Mouse (Mus musculus): ENCODE measurements around the gene Ramac. TPM values are rescaled to one million over a fixed set of nuclear protein-coding genes. Genes with fewer than 3 reads are reported as not detected.
A peak's percentile ranks its signal among the peaks of the same experiment; 100 is the strongest.

Gene Ramac
- 113 and 114 TPM in 2 replicates for polyA plus RNA-seq (2016; fragmentation: Nextera tagmentation; extraction: Ambion mirVana)

DNA sequence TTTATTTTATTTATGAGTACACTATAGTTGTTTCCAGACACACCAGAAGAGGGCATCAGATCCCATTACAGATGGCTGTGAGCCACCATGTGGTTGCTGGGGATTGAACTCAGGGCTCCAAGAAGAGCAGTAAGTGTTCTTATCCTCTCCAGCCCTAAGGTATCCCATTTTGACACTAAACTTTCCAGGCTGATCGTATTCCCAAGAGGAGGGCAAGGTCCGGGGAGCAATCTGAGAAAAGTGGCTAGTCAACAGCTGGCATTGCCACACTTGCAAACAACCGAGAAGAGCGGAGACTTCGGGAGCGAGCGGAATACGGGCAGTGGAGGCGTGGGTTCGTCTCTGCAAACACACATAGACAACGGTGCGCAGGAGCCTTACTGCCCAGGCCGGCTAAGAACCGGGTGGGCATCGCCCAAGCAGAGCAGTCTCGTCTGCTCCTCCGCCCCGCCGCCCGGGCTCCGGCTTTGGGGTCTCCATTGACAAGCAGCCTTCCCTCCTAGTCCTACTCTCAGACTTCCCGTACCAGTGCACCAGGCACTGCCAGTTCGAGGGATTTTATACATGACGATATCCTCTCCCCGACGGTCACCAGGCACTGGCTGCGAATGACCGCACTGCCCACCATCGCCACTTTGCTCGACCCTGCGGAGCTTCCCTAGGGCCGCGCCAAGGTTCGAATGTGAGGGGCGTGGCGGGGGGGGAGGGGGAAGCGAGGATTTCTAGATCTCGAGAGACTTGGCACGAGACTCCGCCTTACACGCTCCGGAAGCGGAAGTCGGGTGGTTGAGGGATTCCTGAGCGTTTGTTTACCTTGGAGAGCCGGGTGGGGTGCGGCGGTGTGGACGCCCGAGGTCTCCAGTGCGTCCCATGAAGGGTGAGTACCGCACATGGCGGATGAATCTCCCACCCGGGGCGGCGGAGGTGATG lies at the start of gene Ramac:
Ramac (plus strand) TSS at position 746 of the 930 bp plus-strand sequence.
- Histone ChIP-seq H3K4me1 (replicated peaks) (peaks cover 9% of the 10 kb centered on the region), H3K27me3 (no peaks in the 10 kb centered on the region), H3K4me3 (replicated peaks) (peak within 1 kb of the TSS; percentile 94), H3K36me3 (no peaks in the 10 kb centered on the region), H3K27ac (peak within 1 kb of the TSS; percentile 87), H3K9me3 (no peaks in the 10 kb centered on the region), H3K9ac (replicated peaks) (peak within 1 kb of the TSS; percentile 84), H3K4me2 (peak within 1 kb of the TSS; percentile 88)
- peak; percentile 95 for ATAC-seq (ENCODE audit: insufficient number of reproducible peaks, insufficient read depth, low FRiP score, low TSS enrichment, low read depth)
- WGBS: under 1% methylated on average over 56 of the region's 56 CpGs

DNA sequence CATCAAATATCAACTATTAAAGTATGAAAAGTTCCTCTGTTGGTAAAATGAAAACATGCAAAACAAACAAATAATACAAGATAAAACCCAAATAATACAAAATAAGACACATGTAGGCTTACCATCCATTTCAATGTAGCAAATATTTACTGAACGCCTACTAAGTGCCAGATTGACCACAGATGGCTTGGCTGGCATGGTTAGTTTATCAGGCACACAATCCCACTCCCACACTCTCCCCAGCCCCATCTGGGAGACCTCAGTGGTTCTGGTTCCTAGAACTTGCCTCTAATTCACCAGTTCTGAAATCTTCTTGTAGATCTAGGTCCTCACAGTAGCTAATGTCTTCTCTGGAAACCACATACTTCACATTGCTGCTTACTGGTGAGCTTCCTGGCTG lies 44.1 kb upstream of the Ramac start:
- Histone ChIP-seq H3K36me3 (no peaks in the 10 kb centered on the region), H3K9me3 (no peaks in the 10 kb centered on the region), H3K27ac (no peak overlapping the region), H3K4me1 (replicated peaks) (peaks cover 22% of the 10 kb centered on the region), H3K4me3 (replicated peaks) (no peak overlapping the region), H3K4me2 (no peak overlapping the region), H3K27me3 (no peaks in the 10 kb centered on the region), H3K9ac (replicated peaks) (no peak overlapping the region)
- 71% methylated on average over 1 of the region's 1 CpGs for WGBS
- no peak for ATAC-seq (ENCODE audit: insufficient number of reproducible peaks, insufficient read depth, low FRiP score, low TSS enrichment, low read depth)

GRCm38 (mm10) chr7:81719216-81719661 lies 43.5 kb upstream of the Ramac start:
- Histone ChIP-seq H3K4me2 (no peak overlapping the region), H3K9me3 (no peaks in the 10 kb centered on the region), H3K27ac (no peak overlapping the region), H3K27me3 (no peaks in the 10 kb centered on the region), H3K4me1 (replicated peaks) (peaks cover 22% of the 10 kb centered on the region), H3K36me3 (no peaks in the 10 kb centered on the region), H3K9ac (replicated peaks) (no peak overlapping the region), H3K4me3 (replicated peaks) (no peak overlapping the region)
- WGBS: 91% methylated on average over 1 of the region's 1 CpGs
- ATAC-seq (ENCODE audit: insufficient number of reproducible peaks, insufficient read depth, low FRiP score, low TSS enrichment, low read depth): no peak

DNA sequence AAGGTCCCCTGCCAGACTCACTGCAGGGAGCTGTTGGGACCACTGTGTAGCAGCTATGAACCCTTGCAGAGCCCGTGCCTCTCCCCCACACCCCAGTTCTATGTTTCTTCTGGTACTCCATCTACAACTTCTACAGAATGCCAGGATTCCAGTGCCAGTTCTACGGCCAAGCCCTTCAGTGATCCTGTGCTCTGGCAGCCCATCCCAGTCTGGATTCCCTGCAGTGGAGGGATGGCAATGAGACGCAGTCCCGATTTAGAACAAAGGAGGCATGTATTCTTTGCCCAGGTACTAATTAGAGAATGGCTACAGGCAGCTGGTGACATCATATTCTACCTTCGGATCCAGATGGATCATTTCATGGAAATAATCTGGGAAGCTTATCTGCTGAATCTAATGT lies 41.5 kb upstream of the Ramac start:
- ATAC-seq (ENCODE audit: insufficient number of reproducible peaks, insufficient read depth, low FRiP score, low TSS enrichment, low read depth): no peak
- Histone ChIP-seq H3K9ac (replicated peaks) (no peak overlapping the region), H3K27me3 (no peaks in the 10 kb centered on the region), H3K36me3 (no peaks in the 10 kb centered on the region), H3K4me3 (replicated peaks) (no peak overlapping the region), H3K4me1 (replicated peaks) (peaks cover 31% of the 10 kb centered on the region), H3K4me2 (no peak overlapping the region), H3K9me3 (no peaks in the 10 kb centered on the region), H3K27ac (no peak overlapping the region)
- WGBS: 67% methylated on average over 5 of the region's 5 CpGs

GRCm38 (mm10) chr7:81723851-81724250 lies 38.9 kb upstream of the Ramac start:
- WGBS: 95% methylated on average over 10 of the region's 10 CpGs

DNA sequence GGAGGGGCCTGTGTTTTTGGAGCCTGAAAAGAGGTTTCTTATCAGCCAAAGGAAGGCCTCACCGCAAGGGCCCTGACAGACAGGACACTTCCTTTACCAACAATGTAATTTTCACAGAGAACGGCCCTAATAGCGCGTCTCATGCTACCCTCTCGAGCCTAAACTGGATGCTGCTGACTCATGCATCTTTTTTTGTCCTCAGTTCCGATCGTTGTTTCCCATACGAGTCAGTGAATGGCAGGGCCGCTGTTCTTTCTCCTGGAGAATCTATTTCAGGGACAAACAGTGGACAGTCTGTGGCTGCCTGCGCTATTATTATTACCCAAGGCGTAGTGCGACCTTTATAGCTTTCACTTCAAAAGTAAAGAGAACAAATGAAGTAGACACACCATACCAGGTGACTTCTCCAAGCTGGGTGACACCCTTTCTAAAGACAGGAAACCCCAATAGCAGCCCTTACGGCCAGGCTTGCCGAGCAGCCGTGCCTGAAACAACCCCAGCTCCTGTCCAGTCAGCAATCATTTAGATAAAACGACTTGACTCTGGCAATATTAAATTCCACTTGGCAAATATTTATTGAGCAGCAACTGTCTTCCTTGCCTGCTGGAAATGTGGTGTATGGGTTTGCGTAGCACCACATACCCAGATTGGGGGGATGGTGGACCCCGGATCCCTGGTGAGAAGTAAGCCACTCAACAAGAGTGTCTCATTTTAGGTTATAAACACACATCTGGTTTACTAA lies 36.6 kb upstream of the Ramac start:
- no peaks in the 10 kb centered on the region for H3K9me3 ChIP-seq
- H3K4me3 ChIP-seq (replicated peaks): no peak overlapping the region
- H3K27me3 ChIP-seq: no peaks in the 10 kb centered on the region
- H3K4me2 ChIP-seq: peak overlapping the region; percentile 11
- ATAC-seq (ENCODE audit: insufficient number of reproducible peaks, insufficient read depth, low FRiP score, low TSS enrichment, low read depth): peak; percentile 92
- peak overlapping the region; percentile 81 for H3K27ac ChIP-seq
- H3K36me3 ChIP-seq: no peaks in the 10 kb centered on the region
- no peak overlapping the region for H3K9ac ChIP-seq (replicated peaks)
- 41% methylated on average over 18 of the region's 18 CpGs for WGBS
- H3K4me1 ChIP-seq (replicated peaks): peaks cover 45% of the 10 kb centered on the region

More at GRCm38 (mm10) chr7:81723851-81724250, 38.9 kb upstream of the Ramac start:
- Histone ChIP-seq H3K27ac (no peak overlapping the region), H3K36me3 (no peaks in the 10 kb centered on the region), H3K4me1 (replicated peaks) (peaks cover 45% of the 10 kb centered on the region), H3K9me3 (no peaks in the 10 kb centered on the region), H3K4me3 (replicated peaks) (no peak overlapping the region), H3K4me2 (no peak overlapping the region), H3K27me3 (no peaks in the 10 kb centered on the region), H3K9ac (replicated peaks) (no peak overlapping the region)
- ATAC-seq (ENCODE audit: insufficient number of reproducible peaks, insufficient read depth, low FRiP score, low TSS enrichment, low read depth): no peak

- peak overlapping the region; percentile 11; the same call in 1 of the 2 replicates for H3K4me2 ChIP-seq
- H3K4me1 ChIP-seq (replicated peaks): peaks cover 41% of the 10 kb centered on the region
- 5% methylated on average over 2 of the region's 2 CpGs for WGBS
- no peaks in the 10 kb centered on the region for H3K9me3 ChIP-seq
- peak overlapping the region; percentile 81; the same call in 1 of the 2 replicates for H3K27ac ChIP-seq
- H3K27me3 ChIP-seq: no peaks in the 10 kb centered on the region
- ATAC-seq (ENCODE audit: insufficient number of reproducible peaks, insufficient read depth, low FRiP score, low TSS enrichment, low read depth): peak; percentile 88
- no peak overlapping the region for H3K9ac ChIP-seq (replicated peaks)
- no peaks in the 10 kb centered on the region for H3K36me3 ChIP-seq
- no peak overlapping the region for H3K4me3 ChIP-seq (replicated peaks)
These were observed 36.1 kb upstream of the Ramac start for GRCm38 (mm10) chr7:81726728-81727005.

DNA sequence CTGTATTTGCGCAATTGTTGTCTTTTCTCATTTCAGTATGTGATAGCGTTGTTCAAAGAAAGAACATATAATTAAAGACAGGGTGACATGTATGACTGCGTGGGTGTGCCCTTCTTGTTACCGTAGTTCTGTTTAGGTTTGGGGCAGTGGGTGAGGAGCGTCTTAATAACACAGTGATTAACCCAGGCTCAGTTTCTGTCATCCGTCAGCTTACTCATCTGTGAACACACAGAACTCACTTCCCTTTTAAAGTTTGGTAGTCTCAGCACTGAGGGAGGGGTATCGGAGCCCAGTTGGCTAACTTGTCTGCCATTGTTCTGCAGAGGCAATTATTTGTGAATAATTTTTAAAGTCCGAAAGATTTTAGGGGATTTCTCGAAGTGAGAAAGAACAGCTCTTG lies 35.0 kb upstream of the Ramac start:
- Histone ChIP-seq H3K4me3 (replicated peaks) (no peak overlapping the region), H3K4me1 (replicated peaks) (peaks cover 33% of the 10 kb centered on the region), H3K36me3 (no peaks in the 10 kb centered on the region), H3K27ac (no peak overlapping the region), H3K9ac (replicated peaks) (no peak overlapping the region), H3K4me2 (no peak overlapping the region), H3K9me3 (no peaks in the 10 kb centered on the region), H3K27me3 (no peaks in the 10 kb centered on the region)
- 81% methylated on average over 9 of the region's 9 CpGs for WGBS
- ATAC-seq (ENCODE audit: insufficient number of reproducible peaks, insufficient read depth, low FRiP score, low TSS enrichment, low read depth): no peak

DNA sequence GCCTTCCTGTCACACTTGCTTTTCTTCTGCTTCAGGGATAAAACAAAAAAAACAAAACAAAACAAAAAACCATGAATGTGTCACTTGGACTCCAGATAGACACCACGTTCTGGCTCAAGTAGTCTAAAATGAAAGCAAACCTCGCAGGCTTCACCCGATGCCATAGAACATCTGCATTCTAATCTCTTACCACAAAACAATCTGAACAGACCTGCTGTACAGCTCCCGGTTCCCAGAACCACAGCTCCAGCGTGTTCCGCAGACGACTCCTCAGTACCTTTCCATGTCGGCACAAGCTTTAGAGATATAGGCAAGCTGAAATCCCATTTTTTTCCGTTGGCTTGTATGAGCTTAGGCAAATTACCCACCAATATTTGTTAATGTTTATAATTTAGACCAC lies 32.9 kb upstream of the Ramac start:
- Histone ChIP-seq H3K27me3 (no peaks in the 10 kb centered on the region), H3K4me3 (replicated peaks) (no peak overlapping the region), H3K4me2 (no peak overlapping the region), H3K9ac (replicated peaks) (no peak overlapping the region), H3K27ac (no peak overlapping the region), H3K36me3 (no peaks in the 10 kb centered on the region), H3K4me1 (replicated peaks) (peaks cover 28% of the 10 kb centered on the region), H3K9me3 (no peaks in the 10 kb centered on the region)
- no peak for ATAC-seq (ENCODE audit: insufficient number of reproducible peaks, insufficient read depth, low FRiP score, low TSS enrichment, low read depth)
- WGBS: 90% methylated on average over 9 of the region's 9 CpGs

DNA sequence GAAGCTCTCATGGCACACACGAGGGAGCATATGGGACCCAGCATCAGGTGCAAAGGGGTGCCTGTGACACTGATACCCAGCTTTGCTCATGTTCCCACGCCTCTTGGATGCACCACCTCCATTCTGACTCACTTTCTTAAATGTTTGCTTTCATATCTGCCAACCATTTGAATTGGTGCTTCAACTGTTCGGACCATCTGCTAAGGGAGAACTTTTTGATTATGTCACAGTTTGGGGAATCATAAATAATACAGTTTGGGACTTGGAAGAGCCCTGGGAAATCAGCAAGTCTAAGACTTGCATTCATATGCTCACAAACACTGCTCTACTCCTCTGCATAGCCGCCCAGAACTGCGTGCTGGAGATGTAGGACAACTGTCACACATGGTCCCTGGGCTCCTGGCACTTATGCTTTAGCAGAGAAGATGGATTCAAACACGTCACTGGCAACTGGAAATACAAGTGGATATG lies 31.5 kb upstream of the Ramac start:
- WGBS: 79% methylated on average over 6 of the region's 6 CpGs
- Histone ChIP-seq H3K9me3 (no peaks in the 10 kb centered on the region), H3K9ac (replicated peaks) (no peak overlapping the region), H3K27me3 (no peaks in the 10 kb centered on the region), H3K4me1 (replicated peaks) (peaks cover 25% of the 10 kb centered on the region), H3K4me2 (no peak overlapping the region), H3K4me3 (replicated peaks) (no peak overlapping the region), H3K36me3 (no peaks in the 10 kb centered on the region), H3K27ac (no peak overlapping the region)
- ATAC-seq (ENCODE audit: insufficient number of reproducible peaks, insufficient read depth, low FRiP score, low TSS enrichment, low read depth): no peak
